Mouse (Mus musculus): Measurements from ENCODE around the gene Mpg.

DNA sequence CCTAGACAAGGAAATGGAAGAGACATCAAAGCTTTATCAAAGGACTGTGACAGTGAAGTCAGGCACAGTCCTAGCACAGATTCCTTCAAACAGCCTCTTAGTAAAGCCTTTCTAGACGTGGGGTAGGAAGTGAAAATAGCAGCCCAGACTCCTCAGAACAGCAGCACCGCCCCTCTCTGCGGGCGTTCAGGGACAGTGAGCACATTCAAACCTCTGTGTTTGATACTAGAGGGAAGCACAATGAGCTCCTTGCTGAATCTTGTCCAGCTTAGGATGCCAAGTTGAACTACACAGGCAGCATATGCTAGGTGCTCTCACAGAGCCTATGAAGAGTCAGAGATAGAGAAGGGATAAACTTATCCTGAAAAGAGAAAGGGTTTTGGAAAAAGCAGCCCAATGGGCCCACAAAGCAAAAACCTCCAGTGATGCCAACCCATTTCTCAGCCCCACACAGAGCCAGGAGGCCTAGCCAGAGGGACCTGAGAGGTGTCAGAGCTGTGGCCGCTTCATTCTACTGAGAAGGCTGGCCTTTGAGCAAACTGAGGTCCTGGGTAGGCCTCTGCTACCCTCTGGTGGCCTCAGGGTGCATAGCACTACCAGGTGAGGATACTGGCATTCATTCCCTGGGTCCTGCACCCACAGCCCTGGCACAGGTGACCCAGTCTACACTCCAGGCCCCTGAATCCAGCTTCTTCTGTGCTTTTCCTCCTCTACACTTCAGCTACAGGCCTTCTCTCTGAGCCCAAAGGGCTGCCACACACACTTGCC, 12.0 kb downstream of the Mpg start:
- peak; percentile 93 for TF ChIP-seq CTCF (IDR thresholded peaks at IDR 0.05; ENCODE audit: borderline replicate concordance, control insufficient read depth, extremely low read depth, insufficient read depth, low read length, poor library complexity)
- TF ChIP-seq POLR2A (IDR thresholded peaks at IDR 0.05; ENCODE audit: control insufficient read depth, extremely low read depth, insufficient read depth, low read length, poor library complexity), result no peak
